Mouse (Mus musculus) thymus, adult 18-20 months (tissue): Measurements from ENCODE around the gene Olfr680-ps1.
"Not testable (repeated sequence)": the region's sequence is repeated elsewhere in the genome, so short reads cannot be mapped to it uniquely, and the experiment has no call there.

Experiments used
- DNase-seq, 2 experiments: peaks; one replicate each; pipeline ENCODE4 v3.0.0; 2022; ENCODE audit warnings: mixed read lengths in 2 of 2

The Olfr680-ps1 gene

GRCm38 (mm10) chr7:105092717-105093116, at the start of gene Olfr680-ps1:
Gene Olfr680-ps1 (minus strand): TSS chr7:105092817.
- not testable (repeated sequence) for DNase-seq

DNA sequence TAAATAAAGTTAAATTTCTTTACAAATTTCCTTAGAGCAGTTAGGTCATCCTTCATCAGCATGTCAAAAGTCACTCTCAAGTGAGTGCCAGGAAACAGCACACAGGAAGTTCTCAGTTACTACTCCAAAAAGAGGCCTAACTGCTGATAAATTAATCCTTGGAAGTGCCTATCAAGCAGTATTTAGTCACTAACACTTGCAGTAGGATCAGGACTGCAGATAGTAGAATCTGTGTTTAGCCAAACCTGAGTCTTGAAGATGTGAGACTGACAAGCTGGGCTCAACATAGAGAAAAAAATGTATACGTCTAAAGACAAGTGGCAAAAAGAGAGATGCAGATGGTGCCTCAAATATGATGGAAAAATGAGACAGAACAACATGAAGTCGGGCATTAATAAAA, 48.7 kb upstream of the Olfr680-ps1 start:
- no peak for DNase-seq

DNA sequence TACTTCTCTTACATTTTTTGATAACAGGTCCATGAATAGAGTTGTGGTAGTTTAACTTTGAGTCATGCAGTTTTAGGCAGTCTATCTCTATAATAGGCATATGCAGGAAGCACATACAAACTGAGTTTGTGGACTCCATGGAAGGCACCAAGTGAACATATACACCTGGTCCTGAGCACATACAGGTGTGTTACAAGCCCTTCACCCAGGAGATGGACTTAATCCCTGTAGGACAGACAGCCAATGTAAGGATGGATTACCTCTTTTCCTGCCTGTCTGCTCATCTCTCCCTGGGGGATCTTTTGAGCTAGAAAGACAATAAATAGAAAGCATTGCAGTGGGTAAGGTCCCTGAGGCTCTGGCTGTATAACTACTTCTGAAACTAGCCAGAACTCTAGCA, 23.9 kb upstream of the Olfr680-ps1 start, which contains the start of gene Olfr681:
Olfr681 (plus strand) TSS at position 301 of the 400 bp plus-strand sequence.
- no peak for DNase-seq

DNA sequence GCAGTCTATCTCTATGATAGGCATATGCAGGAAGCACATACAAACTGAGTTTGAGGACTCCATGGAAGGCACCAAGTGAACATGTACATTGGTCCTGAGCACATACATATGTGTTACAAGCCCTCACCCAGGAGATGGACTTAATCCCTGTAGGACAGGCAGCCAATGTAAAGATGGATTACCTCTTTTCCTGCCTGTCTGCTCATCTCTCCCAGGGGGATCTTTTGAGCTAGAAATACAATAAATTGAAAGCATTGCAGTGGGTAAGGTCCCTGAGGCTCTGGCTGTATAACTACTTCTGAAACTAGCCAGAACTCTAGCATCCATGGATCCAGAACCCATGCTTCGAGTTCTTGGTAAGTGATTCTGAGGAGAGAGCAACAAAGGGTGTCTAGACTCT, 11.7 kb downstream of the Olfr680-ps1 start, which contains the start of gene Olfr679:
Olfr679 (plus strand) TSS at position 301 of the 400 bp plus-strand sequence.
- DNase-seq = no peak

DNA sequence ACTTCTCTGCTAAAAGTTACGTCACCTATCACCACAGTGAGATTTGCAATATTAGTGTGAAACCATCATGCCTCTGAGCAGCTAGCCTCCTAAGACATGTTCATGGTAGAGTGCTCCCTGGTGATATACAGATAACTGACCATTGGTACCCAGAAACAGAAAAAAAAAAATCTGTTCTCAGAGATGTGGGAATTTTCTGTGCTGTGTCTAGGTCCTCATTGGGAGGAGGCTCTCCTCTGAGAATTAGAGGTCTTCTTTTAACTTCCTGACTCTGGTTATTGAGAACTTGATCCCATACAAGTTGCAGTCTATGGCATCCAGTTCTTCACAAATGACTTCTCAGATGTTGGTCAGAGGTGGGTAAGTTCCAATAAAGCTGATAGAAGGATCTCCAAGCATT, 28.4 kb downstream of the Olfr680-ps1 start, which contains the start of gene Olfr678:
Olfr678 (plus strand) TSS at position 301 of the 400 bp plus-strand sequence.
- no peak for DNase-seq

DNA sequence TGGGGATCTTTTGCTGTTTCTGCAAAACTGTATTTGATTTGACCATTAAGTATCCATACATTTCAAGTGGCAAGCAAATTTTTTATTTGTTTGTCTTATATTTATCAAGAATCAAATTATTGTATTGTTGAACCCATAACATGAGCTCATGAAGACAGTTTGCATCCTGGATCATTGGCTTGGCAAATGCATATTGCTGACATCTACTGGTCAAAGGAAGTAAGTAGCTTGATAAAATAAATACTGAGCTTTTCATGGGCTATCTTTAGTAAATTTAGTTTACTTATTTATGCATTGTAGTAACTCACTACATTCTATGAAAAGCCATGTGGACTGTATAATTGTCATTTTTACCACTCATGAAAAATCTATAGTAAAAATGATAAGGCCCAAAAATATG, 33.7 kb downstream of the Olfr680-ps1 start:
- DNase-seq = no peak
